Mouse (Mus musculus): Measurements from ENCODE around the gene Clec4d. TPM values are rescaled to one million over a fixed set of nuclear protein-coding genes. Genes with fewer than 3 reads are reported as not detected.

Gene Clec4d
- total RNA-seq, 2 experiments from 2014 or later: not detected

DNA sequence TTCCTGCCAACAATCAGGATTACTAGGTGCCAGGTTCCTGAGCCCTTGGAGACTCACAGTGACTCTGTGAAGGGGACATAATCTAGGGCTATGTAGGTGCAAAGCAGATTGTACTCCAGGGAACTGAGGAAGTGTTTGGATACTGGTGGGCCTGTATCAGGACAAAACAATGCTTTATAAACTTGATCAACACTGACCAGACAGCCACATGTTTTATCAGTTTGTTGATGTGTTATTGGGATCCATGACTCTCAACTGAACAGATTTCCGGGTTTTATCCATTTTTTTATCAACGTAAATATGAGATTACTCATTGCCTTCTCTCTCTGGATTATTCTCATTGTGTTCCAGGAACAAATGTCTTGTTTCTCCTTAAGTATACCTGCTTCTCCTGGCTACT lies 46.1 kb downstream of the Clec4d start, which contains the start of gene Vmn2r19:
Gene Vmn2r19 (plus strand): TSS at position 301 of the 400 bp plus-strand sequence.
- DNase-seq (ENCODE audit: low spot score in 2 of 2): no peak

Other genes starting within 250 kb of the Clec4d start
- not detected for gene Clec4b1, start 212.1 kb upstream of the Clec4d start, total RNA-seq (2021)
- gene Clec4a2, start 155.7 kb upstream of the Clec4d start, total RNA-seq (2021): 1 to 10 TPM; 2.4 to 2.6 TPM
- gene Clec4b2, start 89.2 kb upstream of the Clec4d start, total RNA-seq (2021): not detected
- not detected for gene Clec4n, start 32.3 kb upstream of the Clec4d start, total RNA-seq (2021)
- gene Clec4e, start 27.8 kb downstream of the Clec4d start, total RNA-seq (2021): not detected
- gene Vmn2r19, start 46.2 kb downstream of the Clec4d start, total RNA-seq (2021): not detected
- gene Vmn2r20, start 156.0 kb downstream of the Clec4d start, total RNA-seq (2021): not detected